Mouse (Mus musculus): Measurements from ENCODE around the gene Ilk.

Ilk gene

GRCm38 (mm10) chr7:105743926-105744590 lies 7.7 kb downstream of the Ilk start, which contains the start of gene Taf10:
Taf10 (minus strand) TSS chr7:105744361.
- peak; percentile 91 for DNase-seq

- no peak for DNase-seq
Measured at GRCm38 (mm10) chr7:105747776-105748175, 11.4 kb downstream of the Ilk start.

DNA sequence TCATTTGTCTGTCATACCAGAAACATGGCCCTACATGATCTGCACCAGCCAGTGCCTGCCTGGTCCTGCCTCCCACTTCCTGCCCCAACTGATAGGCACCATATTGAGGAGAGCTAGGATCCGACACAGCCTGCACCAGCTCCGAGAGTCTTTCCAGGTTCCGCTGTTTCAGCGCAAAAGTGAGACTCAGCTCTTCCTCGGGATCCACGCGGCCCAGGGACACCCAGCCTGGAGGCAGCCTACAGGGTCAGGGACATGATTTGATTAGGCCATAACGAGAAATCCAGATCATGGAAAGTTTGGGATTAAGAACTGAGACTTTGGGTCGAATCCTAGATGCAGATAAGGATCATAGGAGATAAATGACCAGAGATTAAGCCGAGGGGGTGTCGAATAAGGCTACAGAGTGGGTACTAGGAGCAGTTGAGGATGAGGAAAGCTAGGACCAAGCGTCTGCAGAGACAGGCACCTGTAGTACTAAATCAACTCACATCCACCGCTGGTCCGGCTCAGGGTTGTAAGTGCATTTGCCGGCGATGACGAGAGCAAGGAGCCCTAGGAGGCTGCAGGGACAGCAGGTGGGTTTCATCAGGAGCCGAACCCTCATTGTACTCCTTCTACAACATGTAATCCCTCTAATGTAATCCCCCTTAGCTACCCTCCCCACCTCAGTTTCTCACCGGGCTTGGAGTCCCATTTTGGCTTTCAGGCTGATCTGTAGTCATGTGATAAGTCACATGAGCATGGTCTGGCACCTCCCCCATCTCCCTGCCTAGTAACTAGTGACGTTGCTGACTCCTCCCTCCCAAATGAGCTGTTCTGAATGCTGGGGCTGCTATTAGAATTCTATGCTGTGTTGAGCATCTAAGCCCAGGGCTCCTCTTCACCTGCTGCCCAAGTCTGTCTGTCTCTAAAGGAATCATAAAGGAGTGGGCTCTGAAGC lies 15.4 kb downstream of the Ilk start, which contains the start of gene Tpp1:
Gene Tpp1, minus strand, starts transcription at position 745 of the 943 bp plus-strand sequence.
- peak; percentile 92 for DNase-seq

- DNase-seq: no peak
Measured at GRCm38 (mm10) chr7:105752716-105753115, 16.3 kb downstream of the Ilk start.

DNA sequence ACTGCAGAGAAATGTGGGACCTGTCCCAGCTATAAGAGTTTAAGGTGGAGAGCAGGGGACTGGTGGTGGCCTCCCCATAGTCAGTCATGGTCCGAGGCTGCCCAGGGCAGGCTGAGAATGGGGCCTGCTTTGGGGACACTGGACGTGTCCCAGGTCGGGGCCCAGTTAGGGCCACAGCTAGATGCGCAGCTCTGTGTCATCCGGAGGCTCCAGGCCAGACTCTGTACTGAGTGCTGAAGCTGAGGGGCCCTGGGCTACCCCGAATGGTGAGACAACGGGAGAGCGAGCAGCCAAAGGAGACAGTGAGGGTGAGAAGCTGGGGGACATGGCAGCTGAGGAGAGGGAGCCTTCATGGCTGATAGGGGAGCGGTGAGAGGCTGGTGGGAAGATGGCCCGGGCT lies 16.9 kb downstream of the Ilk start:
- DNase-seq: no peak

DNA sequence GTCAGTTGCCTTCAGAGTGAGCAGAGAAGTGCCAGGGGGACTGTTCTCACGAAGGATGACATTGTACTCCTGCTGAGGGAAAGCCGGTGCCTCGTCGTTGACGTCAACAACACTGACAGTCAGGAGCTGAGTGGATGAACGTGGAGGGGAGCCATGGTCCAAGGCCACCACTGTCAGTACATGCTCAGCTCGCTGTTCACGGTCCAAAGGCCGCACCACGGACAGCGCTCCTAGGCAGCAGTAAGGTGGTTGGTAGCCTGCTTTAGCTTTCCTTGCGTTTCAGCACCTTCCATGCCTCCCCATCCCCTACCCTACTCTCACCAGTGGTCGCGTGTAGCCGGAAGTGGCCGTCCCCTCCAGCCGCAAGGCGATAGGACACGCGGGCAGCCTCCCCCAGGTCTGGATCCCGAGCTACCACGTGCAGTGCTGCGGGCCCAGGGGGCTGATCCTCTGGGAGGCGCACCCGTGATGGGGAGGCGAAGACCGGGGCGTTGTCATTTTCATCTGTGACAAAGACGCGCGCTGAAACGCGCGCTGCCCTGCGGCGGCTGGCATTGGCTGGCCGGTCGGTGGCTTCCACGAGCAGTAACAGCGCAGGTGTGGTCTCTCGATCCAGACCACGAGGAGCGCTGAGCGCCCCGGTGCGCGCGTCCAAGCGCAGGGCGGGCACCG lies 25.6 kb downstream of the Ilk start:
- no peak for DNase-seq

DNA sequence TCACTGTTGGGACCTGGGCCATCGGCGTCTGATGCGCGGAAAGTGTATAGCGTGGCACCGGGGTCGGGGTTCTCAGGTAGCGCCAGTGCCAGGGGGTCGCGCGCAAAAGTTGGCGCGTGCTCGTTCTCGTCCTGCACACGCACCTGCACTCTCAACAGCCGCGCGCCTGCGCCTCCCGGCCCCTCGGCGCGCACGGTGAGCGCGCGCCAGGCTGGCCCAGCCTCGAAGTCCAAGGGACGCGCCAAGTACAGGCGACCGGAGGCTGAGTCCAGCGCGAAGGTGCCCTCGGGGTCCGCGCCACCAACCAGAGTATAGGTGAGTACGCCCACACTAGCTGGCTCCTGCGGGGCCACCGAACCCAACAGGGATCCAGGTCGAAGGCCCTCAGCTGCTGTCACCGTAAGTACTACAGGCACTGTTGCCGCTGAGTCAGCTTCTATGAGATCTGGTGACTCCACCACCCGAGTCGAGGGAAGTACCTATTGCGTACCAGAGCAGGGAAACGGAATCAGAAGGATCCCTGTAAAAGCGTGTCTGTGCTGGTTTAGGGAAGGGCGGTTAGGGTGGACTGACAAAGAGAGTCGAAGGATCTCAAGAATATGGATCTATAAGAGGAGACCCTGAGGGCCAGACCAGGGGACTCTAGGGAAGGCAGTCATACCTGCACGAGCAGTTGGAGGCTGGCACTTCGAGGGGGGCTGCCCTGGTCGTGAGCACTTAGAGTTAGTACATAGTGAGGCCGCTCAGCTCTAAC lies 26.3 kb downstream of the Ilk start:
- no peak for DNase-seq

DNA sequence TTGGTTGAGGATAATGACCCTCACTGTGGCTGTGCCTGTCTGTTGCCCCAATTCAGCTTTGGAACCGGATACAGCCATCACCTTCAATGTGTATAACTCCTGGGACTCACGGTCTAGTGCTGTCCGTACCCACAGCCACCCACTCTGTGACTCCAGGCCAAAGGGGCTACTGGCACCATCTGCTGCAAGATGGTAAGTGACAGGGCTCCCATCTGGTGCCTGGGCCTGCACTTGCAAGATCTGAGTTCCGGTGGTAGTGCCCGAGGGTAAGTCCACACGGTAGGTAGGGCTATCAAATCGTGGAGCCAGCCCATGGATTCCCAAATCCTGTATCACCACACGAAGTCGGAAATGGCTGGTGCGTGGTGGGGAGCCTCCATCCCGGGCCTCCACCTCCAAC lies 27.9 kb downstream of the Ilk start:
- no peak for DNase-seq

GRCm38 (mm10) chr7:105767729-105768165 lies 31.4 kb downstream of the Ilk start:
- DNase-seq: no peak

GRCm38 (mm10) chr7:105769959-105770358 lies 33.6 kb downstream of the Ilk start:
- no peak for DNase-seq

- no peak for DNase-seq
Measured at GRCm38 (mm10) chr7:105772331-105772730, 35.9 kb downstream of the Ilk start.

- no peak for DNase-seq
Measured at GRCm38 (mm10) chr7:105773041-105773440, 36.6 kb downstream of the Ilk start.

- no peak for DNase-seq
Measured at GRCm38 (mm10) chr7:105774661-105775060, 38.3 kb downstream of the Ilk start.

GRCm38 (mm10) chr7:105776026-105776425 lies 39.6 kb downstream of the Ilk start:
- no peak for DNase-seq

DNA sequence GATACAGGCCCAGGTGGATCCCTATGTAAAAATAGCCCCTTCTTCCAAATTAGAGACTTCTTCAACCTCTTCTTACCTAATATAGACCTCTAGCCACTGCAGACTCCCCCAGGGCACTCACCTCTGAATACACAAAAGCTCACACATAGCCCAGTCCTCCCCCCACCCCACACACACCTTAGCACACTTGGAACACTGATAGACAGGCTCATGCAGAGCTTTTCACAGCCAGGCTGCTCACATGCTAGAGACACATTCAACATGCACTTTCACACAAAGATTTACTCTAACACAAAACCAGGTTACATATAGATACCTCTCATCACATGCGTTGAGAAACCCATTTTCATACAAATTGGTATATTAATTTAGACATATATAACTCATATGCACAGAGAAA lies 40.9 kb downstream of the Ilk start:
- DNase-seq: no peak

- peak; percentile 8 for DNase-seq
Measured at GRCm38 (mm10) chr7:105777797-105778552, 41.6 kb downstream of the Ilk start.

DNA sequence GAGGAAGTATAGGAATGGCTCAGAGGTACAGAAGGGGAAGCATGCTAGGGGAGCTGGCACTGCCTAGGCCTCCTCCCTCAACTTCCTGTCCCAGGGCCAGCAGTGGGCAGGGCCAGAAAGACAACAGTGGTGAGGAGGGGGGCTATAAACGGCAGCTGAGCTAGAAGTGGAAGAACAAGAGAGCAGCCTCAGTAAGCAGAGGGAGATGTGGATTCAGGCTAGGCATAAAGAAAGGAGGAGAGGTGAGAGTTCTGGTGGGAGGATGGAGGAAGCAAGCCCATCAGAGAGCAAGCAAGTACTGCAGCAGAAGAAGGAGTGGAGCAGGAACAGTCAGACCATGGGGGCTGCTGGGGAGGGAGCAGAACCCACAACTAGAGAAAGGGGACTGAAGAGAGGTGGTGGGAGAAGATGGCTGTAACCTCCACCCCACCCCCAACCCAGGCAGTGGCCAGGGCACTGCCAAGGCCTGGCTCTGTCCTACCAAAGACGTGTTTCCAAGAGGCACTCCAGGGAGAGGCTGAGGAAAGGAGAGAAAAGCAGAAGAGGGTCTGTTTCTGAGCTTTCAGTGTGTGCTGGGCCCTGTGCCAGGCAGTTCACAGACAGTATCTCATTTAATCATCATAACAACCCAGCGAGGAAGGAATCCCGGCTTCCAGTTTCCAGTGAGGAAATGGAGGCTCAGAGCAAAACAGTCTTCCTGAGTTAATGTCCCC lies 42.3 kb downstream of the Ilk start:
- peak; percentile 56 for DNase-seq

GRCm38 (mm10) chr7:105783861-105784260 lies 47.5 kb downstream of the Ilk start:
- DNase-seq: no peak

GRCm38 (mm10) chr7:105784556-105784955 lies 48.2 kb downstream of the Ilk start:
- no peak for DNase-seq

GRCm38 (mm10) chr7:105786506-105787284 lies 50.3 kb downstream of the Ilk start:
- no peak for DNase-seq
